Mouse (Mus musculus) erythroid progenitor cell, adult 5-6 weeks (primary cell): Measurements from ENCODE around the gene Itpr1. TPM values are rescaled to one million over a fixed set of nuclear protein-coding genes. Genes with fewer than 3 reads are reported as not detected.

Experiments
- ATAC-seq: replicated peaks from 2 replicates; pipeline ENCODE4 v1.8.0; 2016; ENCODE audit warnings: moderate number of reproducible peaks, mild to moderate bottlenecking, moderate TSS enrichment, inconsistent platforms; ENCODE audit not compliant: poor library complexity, low FRiP score, severe bottlenecking
- total RNA-seq, 2 experiments: library from RNA; stranded (forward) in 1 of 2; stranded (reverse) in 1 of 2; fragments of 150-400 nt in 1 of 2; fragments of 186-747, 209-891 nt in 1 of 2; gene quantifications; 2 replicates each; pipeline versions ENCODE4 v1.2.3 to v1.2.4; 2015 to 2017; ENCODE audit warnings: low replicate concordance in 2 of 2

The Itpr1 gene
- total RNA-seq (2015; ENCODE audit: low replicate concordance) (4.6 and 8.6 TPM in 2 replicates), total RNA-seq (2017; ENCODE audit: low replicate concordance) (5.3 and 13.0 TPM in 2 replicates)

DNA sequence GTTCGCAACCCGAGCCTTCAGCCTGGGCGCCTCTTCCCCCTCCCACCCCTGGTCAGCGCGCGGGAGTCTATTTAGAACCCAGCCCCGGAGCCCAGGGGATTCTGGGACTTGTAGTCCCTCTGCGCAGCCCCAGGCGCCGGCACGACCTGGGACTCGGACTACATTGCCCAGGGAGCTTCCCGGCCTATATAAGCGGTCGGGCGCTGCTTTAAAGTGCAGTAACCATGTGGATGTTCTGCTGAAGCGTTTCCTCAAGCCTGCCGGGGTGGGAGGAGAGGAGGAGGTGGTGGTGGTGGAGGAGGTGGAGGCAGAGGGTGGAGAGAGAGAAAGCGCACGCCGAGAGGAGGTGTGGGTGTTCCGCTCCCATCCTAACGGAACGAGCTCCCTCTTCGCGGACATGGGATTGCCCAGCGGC, at the start of gene Itpr1:
Gene Itpr1, plus strand, starts transcription at position 216 of the 415 bp plus-strand sequence.
- peak; percentile 93 for ATAC-seq

GRCm38 (mm10) chr6:108164935-108165334, 48.0 kb upstream of the Itpr1 start:
- no peak for ATAC-seq

DNA sequence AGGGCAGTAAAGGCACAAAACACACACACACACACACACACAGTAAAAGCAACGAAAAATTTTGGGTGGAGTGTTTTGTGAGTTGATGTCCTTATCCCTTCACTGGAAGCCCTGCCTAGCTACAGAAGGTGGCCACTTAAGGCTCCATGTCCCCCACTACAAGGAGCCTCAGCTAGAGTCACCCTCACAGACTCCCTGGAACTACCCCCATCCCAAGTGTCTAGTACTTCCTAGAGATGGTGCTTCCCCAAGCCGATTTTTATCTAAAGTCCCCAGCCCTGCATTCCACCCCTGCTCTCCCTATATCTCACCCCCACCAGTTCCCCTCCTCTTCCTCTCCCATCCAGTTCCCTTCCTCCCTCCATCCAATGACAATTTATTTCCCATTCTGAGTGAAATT, 47.3 kb upstream of the Itpr1 start:
- ATAC-seq, result no peak

DNA sequence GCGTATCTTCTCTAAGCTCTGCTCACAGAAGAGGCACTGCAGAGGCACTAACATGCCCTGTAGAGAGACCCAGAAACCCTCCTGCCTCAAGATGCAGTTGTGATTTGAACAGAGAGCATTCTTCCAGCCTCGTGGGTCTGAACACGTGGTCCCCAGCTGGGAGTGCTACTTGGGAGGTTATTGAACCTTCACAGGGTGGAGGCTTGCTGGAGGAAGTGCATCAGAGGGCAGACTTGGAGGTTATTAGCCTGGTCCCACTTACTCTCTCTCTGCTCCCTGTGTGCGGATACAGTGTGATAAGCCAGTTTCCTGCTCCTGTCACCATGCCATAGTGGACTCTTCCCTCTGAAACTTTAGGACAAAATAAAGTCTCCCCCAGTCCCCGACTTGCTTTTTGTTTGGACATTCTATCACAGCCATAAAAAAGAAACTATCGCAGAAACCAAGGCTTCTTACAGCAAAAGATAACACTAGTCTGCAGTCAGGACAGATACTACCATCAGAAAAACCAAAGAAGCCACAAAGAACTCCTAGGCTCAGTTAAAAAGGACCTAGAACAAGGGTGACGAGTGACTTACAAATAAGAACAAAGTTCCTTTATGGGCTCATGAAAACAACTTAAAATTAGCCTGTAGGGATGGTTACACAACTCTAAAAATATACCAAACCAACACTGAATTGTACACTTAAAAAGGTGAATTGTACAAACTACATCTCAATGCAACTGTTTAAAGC, 44.8 kb upstream of the Itpr1 start:
- ATAC-seq, result no peak

- ATAC-seq, result no peak
These were observed 44.2 kb upstream of the Itpr1 start for GRCm38 (mm10) chr6:108168723-108169122.

DNA sequence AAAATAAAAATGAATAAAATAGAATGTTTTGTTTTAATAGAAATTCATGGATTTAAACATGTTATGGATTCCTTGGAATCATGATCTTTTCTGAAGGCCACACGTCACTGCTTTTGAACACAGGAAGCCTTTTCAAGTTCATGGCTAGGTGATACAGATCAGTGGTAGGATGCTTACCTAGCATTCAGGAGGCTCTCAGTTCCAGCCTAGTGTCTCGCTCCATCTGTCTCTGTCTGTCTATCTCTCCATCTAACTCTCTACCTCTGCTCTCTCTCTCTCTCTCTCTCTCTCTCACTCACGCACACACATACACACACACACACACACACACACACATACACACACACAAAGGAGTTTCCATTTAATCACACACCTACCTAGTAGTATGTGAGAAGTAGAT, 43.4 kb upstream of the Itpr1 start:
- no peak for ATAC-seq

- no peak for ATAC-seq
These were observed 40.7 kb upstream of the Itpr1 start for GRCm38 (mm10) chr6:108172219-108172618.

DNA sequence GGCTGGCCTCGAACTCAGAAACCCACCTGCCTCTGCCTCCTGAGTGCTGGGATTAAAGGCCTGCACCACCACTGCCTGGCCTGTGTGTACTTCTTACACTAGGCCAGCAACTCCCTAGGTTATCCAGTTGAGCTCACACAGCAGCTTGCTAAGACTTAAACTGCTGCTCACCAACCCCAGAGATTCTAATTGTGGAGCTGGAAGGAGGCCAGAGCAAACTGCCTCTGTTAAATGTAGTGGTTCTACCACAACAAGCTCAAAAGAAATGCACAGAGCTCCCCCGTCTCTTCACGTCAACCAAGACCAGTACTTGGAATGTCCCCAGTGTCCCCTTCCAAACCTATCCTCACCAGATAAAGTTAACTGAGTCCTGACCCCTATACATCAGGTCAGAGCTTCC, 38.7 kb upstream of the Itpr1 start:
- no peak for ATAC-seq

- no peak for ATAC-seq
These were observed 33.8 kb upstream of the Itpr1 start for GRCm38 (mm10) chr6:108179087-108179486.

DNA sequence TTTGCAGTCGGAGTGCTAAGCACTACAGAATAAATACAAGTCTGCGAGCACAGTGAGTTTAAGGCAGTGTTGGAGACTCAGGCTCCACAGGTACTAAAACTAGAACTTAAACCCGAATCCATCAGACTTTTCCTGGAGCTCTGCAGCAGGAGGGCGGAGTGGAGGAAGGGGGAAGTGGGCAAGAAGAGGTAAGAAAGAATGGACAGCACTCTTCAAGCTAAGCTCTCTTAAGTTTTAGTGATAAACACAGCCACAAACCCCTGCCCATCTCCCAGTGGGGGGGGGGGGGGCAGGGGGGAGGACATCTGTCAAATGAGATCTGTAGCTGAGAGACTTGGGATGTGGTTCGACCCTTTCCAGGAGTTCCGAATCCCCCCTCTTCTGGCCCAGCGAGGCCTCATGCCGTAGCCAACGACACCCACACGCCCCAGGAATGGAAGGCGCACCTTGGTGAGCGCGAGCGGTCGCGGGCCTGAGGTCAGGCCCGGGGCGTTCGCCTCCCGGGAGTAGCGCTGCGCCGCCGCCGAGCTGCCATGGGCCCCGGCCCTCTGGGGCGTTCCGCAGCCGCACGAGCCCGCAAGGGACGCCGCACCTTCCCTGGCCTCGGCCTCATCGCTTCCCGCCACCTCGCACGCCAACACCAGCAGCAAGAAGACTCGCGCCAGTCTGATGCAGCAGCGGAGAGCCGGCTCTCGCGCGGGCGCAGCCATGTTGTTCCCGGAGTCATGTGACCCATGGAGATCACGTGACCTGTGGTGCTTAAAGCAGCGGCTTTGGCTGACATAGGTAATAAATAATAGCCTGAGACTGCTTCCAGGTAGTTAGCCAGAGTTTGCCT, 27.8 kb upstream of the Itpr1 start, which contains the start of gene Sumf1:
Gene Sumf1, minus strand, starts transcription at position 736 of the 838 bp plus-strand sequence.
- peak; percentile 91 for ATAC-seq

GRCm38 (mm10) chr6:108185685-108186009, 27.2 kb upstream of the Itpr1 start:
- ATAC-seq, result peak; percentile 26

DNA sequence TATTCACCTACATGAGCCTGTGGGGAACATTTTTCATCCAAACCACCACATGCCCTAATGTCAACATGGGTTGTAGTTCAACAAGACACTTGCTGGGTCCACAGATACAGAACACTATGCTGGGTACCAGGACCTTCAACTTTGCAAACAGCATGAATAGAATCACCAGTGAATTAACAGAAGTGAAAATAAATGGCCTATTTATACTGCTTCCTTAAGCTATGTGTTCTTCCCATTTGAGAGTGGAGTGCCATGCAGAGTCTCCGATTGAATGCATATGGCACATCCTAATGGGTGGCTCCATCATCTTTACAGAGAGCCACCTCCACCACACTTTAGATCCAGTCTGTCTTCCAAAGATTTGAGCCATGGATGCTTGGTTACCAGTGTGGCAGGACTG, 22.2 kb upstream of the Itpr1 start:
- no peak for ATAC-seq

GRCm38 (mm10) chr6:108192632-108193031, 20.3 kb upstream of the Itpr1 start:
- no peak for ATAC-seq

DNA sequence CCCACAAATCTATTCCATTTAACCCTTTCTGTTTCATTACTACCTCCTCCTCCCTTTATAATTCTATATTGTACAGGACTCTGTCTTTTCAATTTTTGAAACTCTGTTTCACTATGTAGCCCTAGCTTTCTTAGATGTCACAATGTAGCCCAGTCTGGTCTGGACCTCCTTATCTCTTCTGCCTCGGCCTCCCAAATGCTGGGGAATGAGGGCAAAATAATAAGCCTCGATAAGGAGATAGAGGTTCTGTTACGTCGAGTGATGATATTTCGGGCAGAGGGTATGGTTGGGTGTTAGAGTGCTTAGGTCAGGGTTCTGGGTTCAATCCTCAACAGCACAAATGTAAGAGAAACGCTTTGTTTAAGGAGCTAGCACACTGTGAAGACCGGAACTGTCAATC, 16.2 kb upstream of the Itpr1 start:
- ATAC-seq, result no peak

DNA sequence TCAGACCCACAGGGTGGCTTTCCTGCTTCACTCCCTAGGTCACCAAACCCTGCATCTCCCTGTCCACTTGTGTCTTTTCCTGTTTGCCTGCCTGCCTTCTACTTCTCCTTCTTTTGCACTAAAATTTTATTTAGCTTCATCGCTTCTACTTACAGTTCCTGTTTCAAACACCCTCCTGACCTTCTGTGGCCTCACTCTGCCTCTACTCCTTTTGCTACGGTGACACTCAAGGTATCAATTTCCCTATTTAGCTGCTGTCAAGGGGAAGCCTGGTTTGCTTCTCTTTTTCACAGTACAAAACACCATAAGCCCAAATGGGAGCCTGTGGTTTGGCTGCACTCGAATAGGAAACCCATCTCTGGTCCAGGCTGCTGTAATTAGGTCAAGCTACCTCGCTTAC, 15.8 kb upstream of the Itpr1 start:
- no peak for ATAC-seq

- ATAC-seq, result no peak
These were observed 14.6 kb upstream of the Itpr1 start for GRCm38 (mm10) chr6:108198286-108198685.

- no peak for ATAC-seq
These were observed 8.6 kb upstream of the Itpr1 start for GRCm38 (mm10) chr6:108204322-108204721.

GRCm38 (mm10) chr6:108206145-108206544, 6.8 kb upstream of the Itpr1 start:
- no peak for ATAC-seq

DNA sequence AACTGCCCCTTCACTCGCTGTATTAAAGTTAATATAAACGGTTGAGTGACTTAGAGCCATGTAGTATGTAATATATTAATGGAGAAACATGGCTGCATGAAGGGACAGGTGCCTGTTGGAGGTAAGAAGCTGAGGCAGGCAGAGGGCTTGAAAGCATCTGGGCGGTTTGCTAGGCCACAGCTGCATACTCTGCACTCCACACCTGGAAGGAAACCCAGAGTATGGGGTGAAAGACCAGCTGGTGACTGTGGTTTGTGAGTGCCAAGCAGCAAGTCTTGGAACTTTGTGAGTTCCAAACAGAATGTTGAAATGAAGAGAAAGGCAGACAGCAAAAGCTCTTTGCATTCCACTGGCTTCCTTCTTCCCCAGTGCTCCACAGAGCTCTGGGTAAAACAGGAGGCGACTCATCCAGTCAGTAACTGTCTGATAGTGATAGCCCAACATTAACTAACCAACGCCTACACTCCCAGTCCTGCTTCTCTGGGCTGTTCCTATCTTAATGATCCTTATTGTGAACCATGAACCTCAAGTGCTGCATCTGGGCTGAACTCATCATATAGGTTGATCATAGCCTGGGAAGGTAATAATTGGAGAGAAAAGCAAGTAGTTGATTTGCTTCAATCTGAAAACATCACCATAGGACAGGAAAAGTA, 5.9 kb upstream of the Itpr1 start:
- 0 out of 2 replicates have a peak, but pooled peaks have one; percentile 39 for ATAC-seq
